Mouse (Mus musculus) mature B cell (primary cell): ENCODE data around the gene V1rd19.
"Not testable (repeated sequence)": the region's sequence is repeated elsewhere in the genome, so short reads cannot be mapped to it uniquely, and the experiment has no call there.

Experiments used
- in situ Hi-C: fragments of 300-500 bp; cut with MboI; formaldehyde crosslinking; loops from 2 replicates; pipeline ENCODE4 v1.14.3; 2019

V1rd19 gene

DNA sequence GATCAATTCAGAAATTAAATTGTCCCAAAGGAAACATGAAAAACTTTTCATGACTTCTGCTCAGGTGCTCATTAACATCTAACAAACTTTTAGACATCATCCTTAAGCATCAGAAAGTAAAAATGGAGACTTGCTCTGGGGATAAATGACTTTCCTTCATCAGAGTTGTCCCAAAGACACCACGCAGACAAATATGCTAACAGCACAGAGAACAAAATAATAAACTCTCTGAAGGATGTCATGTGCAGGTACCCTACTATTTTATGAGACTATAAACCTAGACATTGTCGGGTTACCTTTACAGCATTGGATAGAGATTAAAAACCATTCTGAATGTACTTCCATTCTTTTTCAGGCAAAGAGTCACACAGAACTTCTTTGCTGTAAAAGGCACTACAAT is at the start of gene V1rd19:
TSS of gene V1rd19 (plus strand) at position 301 of the 400 bp plus-strand sequence.
- in situ Hi-C loops = no loop called here

DNA sequence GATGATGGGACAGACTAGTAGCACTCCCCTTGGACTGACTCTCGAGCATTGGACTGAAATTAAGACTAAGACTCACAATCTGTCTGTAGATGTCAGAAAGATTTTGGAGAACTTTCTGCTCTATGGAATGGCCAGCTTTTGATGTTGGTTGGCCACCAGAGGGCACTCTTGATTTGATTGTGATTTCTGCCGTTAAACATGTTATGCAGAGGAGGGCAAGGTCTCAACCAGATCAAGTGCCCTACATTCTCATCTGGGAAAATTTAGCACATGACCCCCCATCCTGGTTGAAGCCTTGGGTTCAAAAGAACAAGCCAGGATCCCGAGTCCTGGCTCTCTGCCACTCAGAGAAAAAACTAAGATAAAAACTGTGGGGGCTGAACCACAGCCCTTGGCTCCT is 33.4 kb upstream of the V1rd19 start:
- in situ Hi-C loops = not testable (repeated sequence)

DNA sequence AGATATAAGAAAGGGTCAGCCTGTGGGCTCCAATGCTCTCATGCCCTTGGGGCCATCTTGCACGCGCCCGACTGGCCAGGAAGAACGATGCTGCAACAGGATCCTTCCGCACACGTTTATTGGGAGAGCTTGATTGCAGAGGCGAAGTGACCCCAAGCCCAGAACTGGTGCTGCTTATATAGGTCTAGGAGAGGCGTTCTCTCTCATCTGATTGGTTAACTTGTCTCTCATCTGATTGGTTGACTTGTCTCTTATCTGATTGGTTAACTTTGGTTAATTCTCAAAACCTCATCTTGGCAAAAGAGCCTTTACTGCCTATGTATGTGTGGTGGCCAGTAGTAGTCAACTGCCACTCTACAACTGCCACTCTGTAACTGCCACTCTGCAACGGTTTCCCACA is 27.2 kb upstream of the V1rd19 start, which contains the start of gene Vmn1r181:
TSS of gene Vmn1r181 (plus strand) at position 301 of the 400 bp plus-strand sequence.
- in situ Hi-C loops = not testable (repeated sequence)

DNA sequence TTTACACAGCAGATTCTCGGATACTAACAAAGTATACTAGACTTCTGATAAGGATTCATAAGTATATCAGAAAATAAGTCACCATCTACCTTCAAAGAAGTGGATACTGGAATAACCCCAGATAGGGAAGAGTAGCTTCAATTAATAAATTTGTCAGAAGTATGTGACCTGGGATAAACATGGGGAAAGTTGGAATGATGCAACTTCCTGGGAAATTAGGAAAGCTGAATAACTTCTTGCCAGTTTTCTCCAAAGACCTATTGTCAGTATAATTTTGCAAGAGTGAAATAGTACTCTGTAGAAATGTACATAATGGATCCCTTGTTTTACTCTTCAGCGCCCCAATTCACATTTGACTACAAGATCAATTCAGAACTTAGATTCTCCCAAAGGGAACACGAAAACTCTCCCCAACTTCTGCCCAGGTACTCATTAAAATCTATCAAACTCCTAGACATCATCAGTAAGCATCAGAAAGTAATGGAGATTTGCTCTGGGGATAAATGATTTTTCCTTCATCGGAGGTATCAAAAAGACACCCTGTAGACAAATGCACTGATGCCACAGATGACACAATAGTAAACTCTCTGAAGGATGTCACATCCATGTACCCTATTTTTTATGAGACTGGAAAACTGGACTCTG is 51.3 kb downstream of the V1rd19 start, which contains the start of gene Vmn1r183:
TSS of gene Vmn1r183 (plus strand) at position 595 of the 645 bp plus-strand sequence.
- in situ Hi-C loops = no loop called here
